Mouse (Mus musculus) left cerebral cortex, postnatal 14 days (tissue): ENCODE data around the gene 1700001O22Rik. TPM values are rescaled to one million over a fixed set of nuclear protein-coding genes. Genes with fewer than 3 reads are reported as not detected.
A peak's percentile ranks its signal among the peaks of the same experiment; 100 is the strongest.

ENCODE experiments used
- DNase-seq, 2 experiments: peaks; one replicate each; pipeline ENCODE4 v3.0.0; 2021 to 2022; ENCODE audit warnings: low spot score in 2 of 2, mixed read lengths in 1 of 2
- intact Hi-C: fragments of 180-260 bp; cut with DNase I; formaldehyde crosslinking; loops from one replicate; pipeline ENCODE4 v1.15.1; 2025
- long read RNA-seq, 2 experiments: library from polyadenylated mRNA; stranded (forward); transcript quantifications; one replicate each; pipeline ENCODE4 v2.0.0; 2021
- total RNA-seq, 2 experiments: library from RNA; stranded (reverse); gene quantifications; 2 replicates each; pipeline ENCODE4 v1.2.3; 2021

1700001O22Rik gene
- total RNA-seq = 1 to 10 TPM; 2.4 to 3.6 TPM
- long read RNA-seq, experiment 1, partial matches to known transcripts = 0 of 5 reads
- long read RNA-seq, experiment 1, other reads (novel, unspliced or antisense) = 2 of 5 reads
- long read RNA-seq, experiment 2, partial matches to known transcripts = 0 of 1 reads
- long read RNA-seq, experiment 2, other reads (novel, unspliced or antisense) = 0 of 1 reads

DNA sequence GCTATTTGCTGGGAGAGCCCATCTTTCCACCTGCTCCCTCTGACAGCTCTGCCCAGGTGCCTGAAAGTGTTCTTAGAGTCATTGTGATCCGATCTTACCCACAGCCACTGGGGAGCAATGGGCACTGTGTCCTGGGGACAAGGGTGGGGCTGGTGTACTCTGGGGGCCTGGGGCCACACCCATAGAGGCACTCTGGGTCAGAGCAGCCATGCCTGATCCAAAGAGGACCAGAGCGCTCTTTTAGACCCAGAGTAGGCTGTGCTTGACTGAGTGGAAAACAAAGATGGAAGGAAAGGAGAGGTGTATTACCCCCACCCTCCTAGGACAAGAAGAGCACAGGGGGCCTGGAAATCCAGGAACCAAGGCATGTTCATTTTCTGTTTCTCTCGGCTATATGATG, at the start of gene 1700001O22Rik:
Gene 1700001O22Rik (minus strand): TSS at position 58 of the 400 bp plus-strand sequence.
- intact Hi-C loops = no loop called here

DNA sequence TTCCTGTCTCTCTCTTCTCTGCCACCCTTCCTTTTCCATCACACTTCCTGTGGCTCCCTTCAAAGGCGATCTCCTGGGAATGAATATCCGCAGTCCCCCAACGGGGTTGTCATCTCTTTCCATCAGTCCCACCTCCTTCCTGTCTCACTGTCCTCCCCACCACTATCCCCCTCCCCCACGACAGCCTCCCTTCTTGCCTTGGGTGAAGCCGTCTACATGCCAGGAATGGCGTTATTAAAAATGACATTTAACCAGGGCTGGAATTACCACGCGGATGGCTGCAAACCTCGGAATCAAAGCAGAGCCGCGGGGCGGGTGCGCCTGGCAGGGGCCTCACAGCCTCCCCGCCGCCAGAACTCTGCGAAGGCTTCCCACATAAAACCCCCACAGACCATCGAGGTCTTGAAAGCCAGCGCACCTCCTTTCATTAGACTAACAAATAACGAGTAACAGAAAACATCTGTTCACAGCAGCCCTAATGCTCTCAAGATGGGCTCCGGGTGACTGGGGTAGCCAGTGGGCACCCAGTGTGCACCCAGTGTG, 49.4 kb upstream of the 1700001O22Rik start:
- no peak for DNase-seq
- intact Hi-C loops = no loop called here

More for the DNA sequence above, at the start of gene 1700001O22Rik:
- DNase-seq = no peak

DNA sequence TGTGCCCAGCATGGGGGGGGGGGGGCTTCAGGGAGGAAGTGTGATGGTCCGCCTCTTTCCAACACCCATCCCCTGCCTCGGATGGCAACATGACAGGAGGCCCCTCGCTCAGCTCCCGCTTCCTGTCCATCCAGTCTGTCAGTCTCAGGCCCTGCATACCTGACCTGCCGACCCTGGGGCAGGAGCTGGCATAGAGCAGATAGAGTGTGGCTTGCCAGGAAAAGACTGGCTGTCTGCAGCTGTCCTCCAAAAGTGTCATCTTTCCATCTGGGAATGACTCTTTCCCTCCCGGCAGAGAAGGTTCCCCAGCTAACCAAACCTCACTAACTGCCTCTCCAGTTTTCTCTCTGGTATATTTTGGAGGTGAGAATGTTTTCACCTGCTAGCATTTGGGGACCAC, 47.1 kb upstream of the 1700001O22Rik start:
- intact Hi-C loops = no loop called here
- DNase-seq = no peak

GRCm38 (mm10) chr2:30848184-30848583, 44.7 kb upstream of the 1700001O22Rik start:
- intact Hi-C loops = no loop called here
- DNase-seq = no peak

GRCm38 (mm10) chr2:30846723-30847122, 43.3 kb upstream of the 1700001O22Rik start:
- no peak for DNase-seq
- intact Hi-C loops = no loop called here

DNA sequence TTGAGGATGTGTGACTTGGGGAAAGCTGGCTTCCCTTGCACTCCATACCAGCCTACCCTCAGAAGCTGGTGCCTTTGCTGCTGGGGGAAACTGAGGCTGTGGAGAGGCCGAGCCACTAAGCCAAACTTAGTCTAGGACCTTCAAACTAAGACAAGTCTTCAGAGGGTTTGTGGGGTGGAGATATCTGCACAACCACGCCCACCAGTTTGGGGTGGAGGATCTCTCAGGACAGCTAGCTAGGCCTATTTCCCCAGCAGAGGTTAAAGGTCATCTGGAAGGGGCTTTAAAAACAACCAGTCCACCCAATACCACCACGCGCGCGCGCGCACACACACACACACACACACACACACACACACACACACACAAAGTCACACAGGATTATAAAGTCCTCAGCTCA, 42.8 kb upstream of the 1700001O22Rik start:
- intact Hi-C loops = no loop called here
- no peak for DNase-seq

- DNase-seq = no peak
- intact Hi-C loops = no loop called here
These were observed 42.0 kb upstream of the 1700001O22Rik start for GRCm38 (mm10) chr2:30845152-30846070.

DNA sequence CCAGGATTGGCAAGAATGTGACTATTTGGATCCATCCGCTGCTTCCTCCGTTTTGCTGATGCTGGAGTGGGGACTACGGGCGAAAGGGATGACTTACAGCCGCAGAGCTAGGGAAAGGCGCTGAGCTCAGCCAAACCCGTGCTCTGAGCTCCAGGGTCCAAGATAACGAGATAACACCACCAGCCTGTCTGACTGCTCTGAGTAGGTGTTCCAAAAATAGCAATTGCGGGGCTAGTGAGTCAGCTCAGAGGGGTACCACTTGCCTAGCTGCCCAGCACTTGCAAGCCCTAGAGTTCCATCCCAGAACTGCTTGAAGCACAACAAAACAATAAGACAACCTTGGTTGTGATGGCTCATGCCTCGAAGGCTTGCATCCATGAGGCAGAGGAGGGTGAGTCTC, 39.2 kb upstream of the 1700001O22Rik start:
- intact Hi-C loops = no loop called here
- no peak for DNase-seq

GRCm38 (mm10) chr2:30836238-30836990, 33.0 kb upstream of the 1700001O22Rik start:
- DNase-seq = no peak

DNA sequence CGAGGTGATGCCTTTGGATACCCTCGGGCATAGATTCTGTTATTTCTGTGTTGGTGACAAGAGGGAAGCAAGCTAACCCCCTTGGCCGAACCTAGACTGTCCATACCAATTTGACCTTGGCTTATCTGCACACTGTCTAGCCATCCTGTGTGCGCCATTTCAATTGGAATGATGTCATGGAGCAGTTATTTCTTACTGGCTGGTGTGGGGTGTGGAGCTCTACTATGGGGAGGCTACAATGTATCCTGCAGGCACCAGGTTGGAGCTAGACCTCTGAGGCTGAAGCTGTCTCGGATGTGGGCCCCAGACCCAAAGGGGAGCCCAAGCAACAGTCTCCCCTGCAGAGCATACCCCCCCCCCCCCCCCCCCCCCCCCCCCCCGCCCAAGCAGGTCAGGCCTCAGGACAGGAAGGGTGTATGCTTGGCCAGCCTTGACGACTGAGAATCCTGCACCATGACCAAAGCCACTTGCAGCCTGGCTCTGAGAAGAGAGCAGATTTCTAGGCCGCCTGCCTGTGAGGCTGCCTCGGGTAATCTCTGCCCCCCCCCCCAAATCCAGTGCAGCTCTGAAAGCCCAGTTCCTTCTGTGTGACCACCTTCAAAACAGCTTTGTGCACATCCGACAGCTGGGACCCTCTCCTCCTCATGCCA, 31.0 kb upstream of the 1700001O22Rik start, which contains the start of gene Prrx2:
Gene Prrx2 (plus strand): TSS at position 600 of the 650 bp plus-strand sequence.
- intact Hi-C loops = loop anchor here (5.0 kb wide), 1 partner anchor 98 kb away; no protein-coding TSS in a partner anchor
- DNase-seq = no peak

More at GRCm38 (mm10) chr2:30836238-30836990, 33.0 kb upstream of the 1700001O22Rik start:
- intact Hi-C loops = no loop called here

DNA sequence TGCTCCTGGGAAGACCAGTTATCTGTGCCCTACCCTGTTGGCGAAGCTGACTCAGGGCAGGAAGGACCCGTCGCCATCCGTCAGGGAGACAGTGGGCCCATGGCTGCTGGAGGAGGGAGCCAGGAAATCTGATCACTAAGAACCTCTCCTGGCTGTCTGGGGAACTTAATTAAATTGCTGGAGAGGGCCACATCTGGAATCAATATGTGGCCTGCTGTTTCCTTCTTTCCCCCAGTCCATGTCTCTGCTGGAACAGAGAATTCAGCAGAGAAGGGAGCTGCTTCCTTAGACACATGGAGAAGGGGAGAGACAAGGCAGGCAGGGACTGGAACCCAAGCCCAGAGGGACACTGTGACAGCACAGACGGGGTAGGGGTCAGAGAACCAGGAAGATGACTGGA, 30.2 kb upstream of the 1700001O22Rik start:
- DNase-seq = no peak
- intact Hi-C loops = loop anchor here (5.0 kb wide), 1 partner anchor 99 kb away; no protein-coding TSS in a partner anchor

DNA sequence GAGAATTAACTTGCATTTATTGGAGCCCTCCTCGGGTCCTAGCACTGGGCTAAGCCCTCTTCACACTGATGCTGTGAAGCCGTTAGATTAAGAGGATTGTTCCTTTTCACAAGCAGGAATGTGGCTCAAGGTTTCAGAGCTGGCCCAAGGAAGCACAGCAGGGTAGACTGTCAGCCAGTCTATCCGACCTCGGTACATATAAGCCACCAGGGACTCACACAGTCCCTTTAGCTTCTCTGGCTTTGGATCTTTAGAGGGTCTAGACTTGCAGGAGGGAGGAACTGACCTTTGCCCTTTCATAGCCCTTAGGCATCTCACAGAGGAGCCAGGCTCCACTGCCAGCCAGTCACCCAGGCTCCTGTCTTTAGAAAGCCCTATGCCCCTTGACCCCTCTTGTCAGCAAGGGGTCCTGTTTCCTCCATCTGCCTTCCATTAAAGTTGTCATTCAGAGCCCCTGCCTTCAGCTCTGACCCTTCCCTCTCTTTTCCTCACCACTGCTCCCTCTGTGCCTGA, 26.9 kb upstream of the 1700001O22Rik start, which contains the start of gene Asb6:
Gene Asb6 (minus strand): TSS at position 51 of the 513 bp plus-strand sequence.
- intact Hi-C loops = loop anchor here (5.0 kb wide), 1 partner anchor 102 kb away; no protein-coding TSS in a partner anchor
- DNase-seq = no peak

GRCm38 (mm10) chr2:30829315-30829714, 25.9 kb upstream of the 1700001O22Rik start:
- intact Hi-C loops = no loop called here
- DNase-seq = no peak

DNA sequence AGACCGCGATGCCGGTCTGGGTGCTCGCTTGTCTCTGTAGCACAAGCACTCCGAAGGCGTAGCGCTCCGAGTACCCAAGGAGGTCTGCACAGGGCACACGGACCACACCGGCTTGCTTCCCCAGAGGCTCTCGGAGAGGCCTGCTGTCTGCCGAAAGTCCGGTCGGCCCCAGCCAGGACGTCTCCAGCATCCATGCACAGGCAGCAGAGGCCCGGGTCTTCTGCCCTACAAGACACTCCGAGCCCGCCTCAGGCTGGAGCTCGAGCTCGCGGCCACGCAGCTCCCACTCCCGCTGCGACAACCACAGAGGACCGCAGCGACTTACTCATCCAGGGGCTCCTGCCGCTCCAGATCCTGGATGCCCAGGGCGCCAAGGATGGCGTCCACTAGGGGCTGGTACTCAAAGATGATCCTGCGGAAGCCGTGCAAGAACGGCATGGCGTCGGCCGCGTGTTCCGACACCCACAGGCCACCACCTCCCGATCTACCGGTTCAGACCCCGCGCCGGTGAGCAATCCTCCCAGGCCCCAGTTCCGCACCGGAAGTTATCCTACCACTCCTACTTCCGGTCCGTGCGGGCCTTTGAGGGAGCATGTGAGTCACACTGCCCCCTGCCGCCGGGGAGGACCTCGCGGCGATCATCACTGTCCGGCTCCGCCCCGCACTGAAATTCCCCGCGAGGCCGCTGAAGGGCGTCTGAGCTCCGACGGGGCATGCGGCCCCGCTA, 24.5 kb upstream of the 1700001O22Rik start:
- DNase-seq = peak; percentile 94 to 96
- intact Hi-C loops = no loop called here

DNA sequence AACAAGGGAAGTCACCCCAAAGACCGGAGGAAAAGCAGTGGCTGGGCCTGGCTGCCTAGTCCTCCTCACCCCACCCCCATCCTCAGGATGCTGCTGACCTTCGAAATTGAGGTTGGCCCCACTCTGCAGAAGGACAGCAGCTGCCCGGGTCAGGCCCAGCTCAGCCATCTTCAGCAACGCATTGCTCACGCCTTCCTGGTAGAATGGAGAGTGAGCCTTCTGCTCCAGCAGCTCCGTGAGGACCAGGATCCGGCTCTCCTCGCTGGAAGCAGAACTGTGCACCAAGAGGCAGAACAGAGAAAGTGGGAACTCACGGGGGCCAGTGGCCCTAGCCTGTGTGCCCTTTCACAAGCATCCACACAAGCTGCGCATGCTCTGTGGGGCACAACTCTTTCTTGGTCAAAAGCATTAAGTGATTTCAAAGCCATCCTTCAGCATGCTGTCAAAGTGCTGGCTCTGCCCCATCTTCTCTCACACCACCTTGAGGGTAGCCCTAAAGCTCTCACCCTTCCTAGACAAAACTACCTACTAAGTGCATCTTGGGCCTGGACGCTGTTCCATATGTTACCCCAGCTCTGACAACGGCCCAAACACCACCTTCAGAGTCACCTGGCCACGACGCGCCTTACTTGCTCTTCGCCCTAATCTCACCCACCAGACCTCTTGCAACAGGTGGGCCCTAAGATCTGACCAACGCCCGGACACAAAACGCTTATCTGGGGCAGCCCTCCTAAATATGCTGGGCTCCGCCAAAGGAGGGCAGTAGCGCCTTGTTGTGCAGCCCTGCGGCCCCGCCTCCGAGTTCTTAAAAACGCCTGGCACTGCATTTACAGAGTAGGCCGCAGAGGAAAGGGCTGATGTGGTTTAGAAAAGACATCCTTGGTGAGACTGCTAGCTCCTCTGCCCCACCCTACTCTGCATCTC, 23.6 kb upstream of the 1700001O22Rik start:
- intact Hi-C loops = no loop called here
- peak; percentile 65 to 76 for DNase-seq

DNA sequence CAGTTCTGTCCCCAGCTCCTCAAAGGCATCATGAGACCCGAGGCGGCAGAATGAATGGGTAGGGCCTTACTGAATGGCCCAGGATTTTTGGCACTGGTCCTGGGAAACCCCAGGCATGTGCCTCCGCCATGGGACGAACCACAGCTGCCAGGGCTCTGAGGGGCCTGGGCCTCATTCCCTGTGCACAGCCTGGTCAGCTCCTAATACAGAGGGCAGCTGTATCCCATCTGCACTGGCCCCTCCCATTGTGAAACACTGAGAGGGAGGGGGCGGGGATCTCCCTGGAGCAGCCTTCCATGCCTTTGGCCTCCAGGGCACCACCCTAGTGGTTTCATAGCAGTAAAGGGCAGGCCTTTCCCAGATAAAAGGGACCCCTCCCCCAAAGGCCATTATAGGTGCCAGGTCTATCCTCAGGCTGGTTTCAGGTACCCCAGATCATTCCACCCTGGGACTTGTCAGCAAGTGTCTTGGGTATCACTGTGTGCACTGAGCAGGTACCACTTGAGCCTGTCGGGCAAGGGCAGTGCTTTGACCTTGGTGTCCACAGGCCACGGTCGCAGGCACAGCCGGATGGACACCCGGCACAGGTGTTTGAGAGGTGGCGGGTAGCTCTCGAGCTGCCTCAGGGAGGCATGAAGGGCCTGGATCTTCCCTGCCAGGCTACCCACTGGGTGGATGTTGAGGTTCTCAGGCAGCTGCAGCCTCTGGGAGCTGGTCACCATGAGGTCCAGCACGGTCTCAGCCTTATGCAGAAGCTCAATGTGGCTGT, 20.1 kb upstream of the 1700001O22Rik start:
- intact Hi-C loops = no loop called here
- peak in 1 of 2 experiments; percentile 68 for DNase-seq
